Mouse (Mus musculus) yolk sac, embryonic 10.5 days (tissue): ENCODE data around the gene Gtdc1.
"Not testable (repeated sequence)": the region's sequence is repeated elsewhere in the genome, so short reads cannot be mapped to it uniquely, and the experiment has no call there.

Experiments used
- DNase-seq: peaks from one replicate; pipeline ENCODE4 v3.0.0-alpha.2; 2017; ENCODE audit warnings: low spot score

Gtdc1 gene

DNA sequence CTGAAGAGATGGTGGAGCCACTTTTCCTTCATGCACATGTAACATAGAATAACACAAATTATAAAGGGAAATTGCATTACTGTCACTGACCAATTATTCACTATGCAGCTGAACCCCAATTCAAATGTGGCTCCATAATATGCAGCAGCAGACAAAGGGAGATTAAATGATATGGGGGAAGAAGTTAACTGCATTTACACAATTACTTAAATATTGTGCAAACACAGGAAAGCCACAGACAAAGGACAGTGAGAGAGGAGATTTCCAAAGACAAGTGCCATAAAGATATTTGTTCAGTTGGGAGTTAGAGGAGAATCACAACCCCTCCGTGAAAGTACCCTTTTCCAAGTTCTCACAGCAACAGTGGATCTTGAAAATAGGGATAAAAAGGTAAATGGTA is 163.6 kb downstream of the Gtdc1 start:
- DNase-seq = no peak

DNA sequence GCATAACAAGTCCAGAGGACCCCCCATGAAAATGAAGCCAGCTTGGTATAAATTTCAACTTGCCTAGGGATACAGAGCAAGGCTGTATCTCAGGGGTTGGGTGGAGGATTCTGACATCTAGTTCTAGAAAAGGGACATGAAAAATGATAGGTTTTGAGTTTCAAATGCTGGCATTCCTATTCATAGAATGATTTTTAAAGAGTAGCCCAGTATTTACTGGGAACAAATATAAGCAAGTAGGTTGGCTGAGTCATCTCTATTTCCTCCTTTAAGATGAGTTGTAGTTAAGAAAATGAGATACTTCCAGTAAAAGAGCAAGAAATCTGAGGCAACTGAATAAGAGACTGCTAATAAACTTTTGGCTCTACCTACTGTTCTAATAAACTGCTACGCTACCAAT is 190.8 kb downstream of the Gtdc1 start:
- DNase-seq = no peak

- no peak for DNase-seq
Observed at GRCm38 (mm10) chr2:44721461-44721860, 206.0 kb downstream of the Gtdc1 start.

DNA sequence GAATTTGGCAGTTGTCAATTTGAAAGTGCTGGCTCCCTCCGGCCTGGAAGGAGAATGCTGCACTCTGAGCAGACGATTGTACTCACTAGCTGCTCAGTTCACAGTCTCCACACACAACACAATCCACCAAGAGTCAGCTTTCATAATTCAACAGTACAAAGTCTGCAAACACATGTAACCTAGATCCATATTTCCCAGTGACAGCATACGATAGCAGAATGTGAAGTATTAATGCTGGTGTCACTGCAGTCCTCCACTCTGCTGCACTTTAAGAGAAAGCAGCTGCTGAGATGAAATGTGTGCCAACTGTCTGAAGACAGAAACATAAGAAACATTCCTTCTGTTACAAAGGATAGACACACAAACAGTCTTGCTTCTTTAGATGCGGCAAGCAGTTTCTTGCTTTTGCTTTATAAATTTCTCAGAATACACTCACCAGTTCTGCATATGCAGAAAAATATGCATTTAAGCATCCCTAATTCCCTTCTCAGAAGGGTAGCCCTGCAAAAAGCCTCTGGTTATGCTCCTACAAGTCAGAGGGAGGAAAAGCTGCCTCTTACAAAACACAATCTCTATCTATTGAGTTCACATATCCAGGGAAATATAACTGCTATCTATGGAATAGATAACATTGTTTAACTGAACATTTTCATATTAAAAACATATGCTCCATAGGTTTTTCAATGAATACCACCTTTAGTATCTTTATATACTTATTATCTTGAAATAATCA is 221.4 kb downstream of the Gtdc1 start:
- DNase-seq = no peak

DNA sequence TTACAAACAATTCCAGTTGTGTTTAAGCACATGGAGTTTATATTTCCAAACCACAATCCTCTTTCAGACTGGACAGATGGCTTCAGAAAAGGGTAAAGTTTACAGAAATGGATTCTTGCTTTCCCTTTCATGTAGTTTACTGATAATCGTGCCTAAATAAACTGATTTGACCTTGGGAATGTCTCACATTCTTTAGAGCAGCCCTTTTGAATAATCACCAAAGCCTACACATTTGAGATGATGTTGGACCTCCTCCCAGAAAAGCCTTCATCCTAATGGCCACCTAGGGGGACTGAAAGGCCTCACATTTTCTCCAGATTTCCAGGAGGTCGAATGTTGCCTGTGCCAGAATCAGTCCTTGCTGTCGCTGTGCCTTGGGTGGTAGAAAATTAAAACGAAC is 227.2 kb downstream of the Gtdc1 start:
- DNase-seq = no peak

- DNase-seq = no peak
Observed at GRCm38 (mm10) chr2:44696441-44696840, 231.0 kb downstream of the Gtdc1 start.

GRCm38 (mm10) chr2:44693898-44694297 is 233.6 kb downstream of the Gtdc1 start:
- DNase-seq = no peak

- no peak for DNase-seq
Observed at GRCm38 (mm10) chr2:44664049-44664448, 263.4 kb downstream of the Gtdc1 start.

DNA sequence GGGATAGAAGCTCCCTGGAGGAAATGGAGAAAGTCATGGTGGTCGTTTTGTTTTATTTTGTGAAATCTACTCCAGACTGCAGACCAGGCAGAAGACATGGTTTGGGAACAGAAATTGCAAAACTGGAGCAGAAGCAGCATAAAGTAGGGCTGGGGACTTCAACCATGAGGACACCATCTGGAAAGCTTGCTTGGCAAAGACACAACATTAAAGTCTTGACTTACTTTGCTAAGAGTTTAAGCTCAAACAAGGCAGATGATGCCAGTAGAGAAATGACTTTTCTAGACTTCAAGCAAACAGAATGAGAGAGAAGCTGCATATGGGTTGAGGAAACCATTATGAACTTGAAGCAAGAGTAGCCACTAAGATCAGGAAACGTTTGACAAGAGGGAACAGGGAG is 267.6 kb downstream of the Gtdc1 start:
- DNase-seq = no peak

DNA sequence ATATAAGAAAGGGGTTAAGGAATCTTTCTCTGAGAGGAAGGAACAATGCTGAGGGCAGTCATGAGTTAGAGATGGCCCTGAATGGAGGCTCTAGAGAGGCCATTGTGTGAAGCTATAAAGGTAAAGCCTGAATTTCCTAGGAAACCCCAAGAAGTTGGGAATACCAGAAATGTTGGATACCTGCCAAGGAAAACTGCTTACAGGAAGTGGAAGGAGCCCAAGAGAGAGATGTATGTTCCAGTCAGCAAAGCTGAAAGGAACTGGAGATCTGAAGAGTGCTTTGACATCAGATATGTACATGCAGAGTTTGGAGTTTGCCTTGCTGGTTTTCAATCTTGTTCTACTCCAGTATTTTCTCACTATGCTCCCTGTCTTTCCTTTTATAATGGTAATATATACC is 268.4 kb downstream of the Gtdc1 start:
- DNase-seq = no peak

GRCm38 (mm10) chr2:44648537-44648936 is 278.9 kb downstream of the Gtdc1 start:
- no peak for DNase-seq

- DNase-seq = no peak
Observed at GRCm38 (mm10) chr2:44646398-44646797, 281.1 kb downstream of the Gtdc1 start.

- no peak for DNase-seq
Observed at GRCm38 (mm10) chr2:44639370-44639769, 288.1 kb downstream of the Gtdc1 start.

GRCm38 (mm10) chr2:44638157-44638556 is 289.3 kb downstream of the Gtdc1 start:
- no peak for DNase-seq

- DNase-seq = no peak
Observed at GRCm38 (mm10) chr2:44633971-44634370, 293.5 kb downstream of the Gtdc1 start.

- DNase-seq = no peak
Observed at GRCm38 (mm10) chr2:44633064-44633463, 294.4 kb downstream of the Gtdc1 start.

GRCm38 (mm10) chr2:44632584-44632983 is 294.9 kb downstream of the Gtdc1 start:
- DNase-seq = no peak

GRCm38 (mm10) chr2:44631064-44631463 is 296.4 kb downstream of the Gtdc1 start:
- no peak for DNase-seq

DNA sequence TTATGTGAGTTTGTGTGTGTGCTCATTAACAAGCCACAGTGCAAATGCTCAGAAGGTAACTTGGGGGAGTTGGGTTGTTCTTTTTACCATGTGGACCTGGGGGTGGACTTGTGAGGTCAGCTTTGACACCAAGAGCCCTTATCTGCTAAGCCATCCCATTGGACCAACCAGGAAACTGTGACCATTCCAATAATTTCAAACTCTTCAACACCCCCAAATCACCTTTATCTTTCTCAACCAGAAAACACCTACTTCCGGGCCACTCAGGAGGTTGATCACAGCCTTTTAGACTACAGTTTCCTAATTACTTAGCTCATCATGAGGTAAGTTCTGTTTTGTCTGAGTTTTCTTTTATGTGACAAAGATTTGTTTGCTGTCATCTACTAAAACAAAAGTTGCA is 298.7 kb downstream of the Gtdc1 start:
- no peak for DNase-seq

DNA sequence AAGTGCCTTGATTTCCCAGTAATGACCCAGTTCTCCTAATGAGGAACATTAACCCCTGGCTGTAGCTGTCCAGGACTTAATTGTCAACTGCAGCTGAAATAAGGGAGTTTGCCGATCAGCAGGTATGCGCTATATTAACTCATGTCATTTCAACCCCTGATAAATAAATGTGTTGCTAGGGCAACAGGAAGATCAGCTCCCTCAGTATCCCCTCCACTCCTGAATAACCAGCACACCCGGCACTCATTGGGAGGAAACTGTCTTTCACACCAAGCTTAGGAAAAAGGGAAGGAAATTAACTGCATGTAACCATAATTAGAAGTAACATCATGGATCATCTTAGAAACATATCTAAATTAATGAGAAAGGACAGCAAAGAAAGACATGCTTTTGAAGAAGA is 302.3 kb downstream of the Gtdc1 start:
- no peak for DNase-seq

GRCm38 (mm10) chr2:44622471-44622870 is 305.0 kb downstream of the Gtdc1 start:
- DNase-seq = no peak

DNA sequence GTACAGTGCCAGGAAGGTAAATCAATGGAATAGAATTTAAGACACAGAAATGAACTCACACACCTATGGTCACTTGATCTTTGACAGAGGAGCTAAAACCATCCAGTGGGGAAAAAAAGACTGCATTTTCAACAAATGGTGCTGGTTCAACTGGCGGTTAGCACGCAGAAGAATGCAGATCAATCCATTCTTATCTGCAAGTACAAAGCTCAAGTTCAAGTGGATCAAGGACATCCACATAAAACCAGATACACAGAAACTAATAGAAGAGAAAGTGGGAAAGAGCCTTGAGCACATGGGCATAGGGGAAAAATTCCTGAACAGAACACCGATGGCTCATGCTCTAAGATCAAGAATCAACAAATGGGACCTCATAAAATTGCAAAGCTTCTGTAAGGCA is 327.8 kb downstream of the Gtdc1 start:
- not testable (repeated sequence) for DNase-seq

DNA sequence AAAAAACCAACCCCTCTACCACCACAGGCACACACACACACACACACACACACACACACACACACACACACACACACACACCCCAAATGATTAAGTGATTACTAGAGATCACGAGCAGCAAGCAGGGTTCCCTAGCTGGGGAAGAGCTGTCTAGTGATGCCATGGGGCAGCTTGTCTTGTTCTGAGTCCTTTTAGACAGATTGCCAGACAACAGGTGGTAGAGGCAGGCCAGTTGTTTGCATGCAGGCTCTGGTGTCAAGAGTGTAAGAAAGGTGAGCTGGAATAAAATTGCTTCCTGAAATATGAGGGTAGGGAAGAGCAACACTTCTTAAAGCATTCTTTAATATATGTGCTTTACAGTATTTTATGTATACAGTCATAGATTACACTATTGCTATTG is 333.2 kb downstream of the Gtdc1 start:
- no peak for DNase-seq

DNA sequence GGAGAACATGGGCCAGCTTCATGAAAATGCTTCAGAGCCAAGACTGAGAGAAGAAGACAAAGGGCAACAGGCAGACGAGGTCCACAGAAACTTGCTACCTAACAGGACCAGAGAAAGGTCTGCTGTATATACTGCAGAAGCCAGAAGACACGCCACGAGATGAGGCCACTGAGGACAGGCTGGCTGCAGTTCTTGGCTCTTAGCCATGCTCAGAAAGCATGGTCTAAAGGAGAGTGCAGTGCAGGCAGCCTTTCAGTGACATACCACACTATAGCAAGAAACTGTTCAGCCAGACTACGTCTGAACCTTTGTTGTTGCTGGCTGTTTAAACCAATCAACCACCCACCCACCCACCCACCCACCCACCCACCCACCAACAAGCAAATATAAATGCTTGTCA is 336.6 kb downstream of the Gtdc1 start:
- DNase-seq = no peak
